Mouse (Mus musculus) lung, embryonic 16.5 days (tissue): ENCODE measurements around the gene Nfyb. TPM values are rescaled to one million over a fixed set of nuclear protein-coding genes. Genes with fewer than 3 reads are reported as not detected.

Experiments used
- ATAC-seq: fragments of 200-750 bp; cut with Nextera tagmentation; 2 replicates; pipeline ENCODE4 v1.8.0; 2017; ENCODE audit warnings: low read depth, mild to moderate bottlenecking, moderate library complexity
- H3K27ac ChIP-seq: fragments of 300-500 bp; sonication (generic); 2 replicates; pipeline ENCODE4 v1.5.1; 2014; ENCODE audit warnings: mild to moderate bottlenecking, control low read depth, low read length
- H3K27me3 ChIP-seq: fragments of 300-500 bp; sonication (generic); 2 replicates; pipeline ENCODE4 v1.6.1; 2014; ENCODE audit warnings: low read depth, low read length, mixed read lengths; ENCODE audit not compliant: control insufficient read depth, insufficient read depth
- H3K36me3 ChIP-seq: fragments of 300-500 bp; sonication (generic); 2 replicates; pipeline ENCODE4 v1.6.1; 2014; ENCODE audit warnings: low read length; ENCODE audit not compliant: control insufficient read depth, insufficient read depth
- H3K4me1 ChIP-seq: fragments of 300-500 bp; sonication (generic); replicated peaks from 2 replicates; pipeline ENCODE4 v1.6.1; 2014; ENCODE audit warnings: low read length, mixed read lengths; ENCODE audit not compliant: control insufficient read depth, insufficient read depth
- H3K4me2 ChIP-seq: fragments of 300-500 bp; sonication (generic); 2 replicates; pipeline ENCODE4 v1.6.1; 2014; ENCODE audit warnings: low read depth, low read length, control low read depth
- H3K4me3 ChIP-seq: fragments of 300-500 bp; sonication (generic); 2 replicates; pipeline ENCODE4 v1.5.1; 2014; ENCODE audit warnings: mild to moderate bottlenecking, low read length, control low read depth
- H3K9ac ChIP-seq: fragments of 300-500 bp; sonication (generic); 2 replicates; pipeline ENCODE4 v1.6.1; 2014; ENCODE audit warnings: low read length, control low read depth
- H3K9me3 ChIP-seq: fragments of 300-500 bp; sonication (generic); 2 replicates; pipeline ENCODE4 v1.6.1; 2016; ENCODE audit warnings: low read length; ENCODE audit not compliant: control insufficient read depth
- WGBS: fragments of 180-500 bp; shearing (Covaris S2); extraction: QIAGEN DNeasy Blood & Tissue Kit; methylation state at CpG from one replicate; pipeline ENCODE4 v1.1.7; 2014; 5-methylcytosine and 5-hydroxymethylcytosine counted together
- polyA plus RNA-seq: library from polyadenylated mRNA; unstranded; fragments of >200 nt; fragmentation: Nextera tagmentation; extraction: Ambion mirVana; gene quantifications from 2 replicates; pipeline ENCODE4 v1.2.1, GENCODE M21; 2015

Gene Nfyb
- polyA plus RNA-seq, result 43.5 and 48.0 TPM in 2 replicates

- Histone ChIP-seq H3K36me3 (peaks cover 13% of the 10 kb centered on the region), H3K9me3 (no peaks in the 10 kb centered on the region), H3K9ac (peak within 1 kb of the TSS; percentile 96), H3K27ac (peak within 1 kb of the TSS; percentile 100), H3K4me3 (peak within 1 kb of the TSS; percentile 87), H3K4me1 (peaks cover 18% of the 10 kb centered on the region), H3K4me2 (peak within 1 kb of the TSS; percentile 76), H3K27me3 (no peaks in the 10 kb centered on the region)
- peak; percentile 96 for ATAC-seq
- WGBS, result under 1% methylated on average over 60 of the region's 68 CpGs
Measured at GRCm38 (mm10) chr10:82763840-82764631, at the start of gene Nfyb. Gene Nfyb (minus strand): TSS chr10:82764144.

DNA sequence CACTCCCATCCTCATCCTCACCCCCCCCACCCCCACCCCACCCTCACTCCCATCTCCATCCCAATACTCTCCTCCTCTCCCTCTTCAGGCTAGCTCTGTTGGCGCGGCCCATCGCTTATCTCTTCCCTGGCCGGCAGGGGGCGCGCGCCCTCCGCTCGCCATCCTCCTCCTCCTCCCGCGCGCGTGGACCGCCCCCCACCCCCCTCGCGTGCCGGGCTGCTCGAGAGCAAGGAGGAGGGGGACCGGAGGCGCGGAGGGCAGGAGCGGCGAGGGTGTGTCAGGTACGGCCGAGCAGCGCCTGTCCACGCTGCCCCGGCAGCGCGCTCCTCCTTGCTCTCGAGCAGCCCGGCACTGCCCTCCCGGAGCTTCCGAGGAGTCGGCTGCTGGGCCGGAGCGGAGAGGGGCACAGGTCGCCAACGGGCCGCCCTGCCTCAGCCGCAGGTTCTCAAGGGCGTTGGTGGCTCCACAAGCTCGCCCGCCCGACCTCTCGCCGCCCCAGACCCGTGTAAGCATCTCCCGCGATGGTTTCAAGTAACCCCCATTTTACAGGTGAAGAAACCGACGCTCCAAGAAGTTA is 48.0 kb upstream of the Nfyb start:
- WGBS, result 7% methylated on average over 30 of the region's 52 CpGs
- H3K9ac ChIP-seq, result peak overlapping the region; percentile 62

GRCm38 (mm10) chr10:82809352-82809751 is 45.4 kb upstream of the Nfyb start:
- no peak overlapping the region for H3K9ac ChIP-seq
- H3K4me1 ChIP-seq, result 0 out of 2 replicates have a peak, but pooled peaks cover 4% of the 10 kb centered on the region
- H3K4me3 ChIP-seq, result no peak overlapping the region
- no peak for ATAC-seq
- H3K9me3 ChIP-seq, result no peaks in the 10 kb centered on the region
- no peak overlapping the region for H3K4me2 ChIP-seq
- H3K27me3 ChIP-seq, result no peaks in the 10 kb centered on the region
- no peaks in the 10 kb centered on the region for H3K36me3 ChIP-seq
- no peak overlapping the region for H3K27ac ChIP-seq
- 35% methylated on average over 3 of the region's 3 CpGs for WGBS

More for the DNA sequence above, 48.0 kb upstream of the Nfyb start:
- ATAC-seq, result peak; percentile 79
- Histone ChIP-seq H3K4me2 (peak overlapping the region; percentile 88), H3K4me3 (peak overlapping the region; percentile 58), H3K27ac (no peak overlapping the region), H3K4me1 (peaks cover 2% of the 10 kb centered on the region; the same call in 1 of the 2 replicates), H3K27me3 (no peaks in the 10 kb centered on the region), H3K9me3 (no peaks in the 10 kb centered on the region), H3K36me3 (no peaks in the 10 kb centered on the region)

DNA sequence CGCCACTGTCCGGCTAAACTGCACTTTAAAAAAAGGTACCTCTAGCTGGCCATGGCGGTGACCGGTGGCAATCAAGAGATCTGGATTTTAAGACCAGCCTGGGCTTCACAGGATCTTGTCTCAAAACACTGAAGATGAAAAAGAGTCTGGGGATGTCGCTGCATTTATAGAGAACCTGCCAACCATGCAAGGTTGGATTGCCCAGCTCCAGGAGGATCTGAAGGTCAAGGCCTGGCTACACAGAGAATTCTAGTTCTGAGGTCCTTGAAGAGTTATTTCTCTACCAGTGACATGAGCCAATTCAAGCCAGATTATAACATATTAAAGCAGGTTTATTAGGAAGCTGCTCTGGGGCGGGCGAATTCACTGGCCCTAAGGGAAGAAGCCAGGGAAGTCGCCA is 44.9 kb upstream of the Nfyb start:
- no peaks in the 10 kb centered on the region for H3K9me3 ChIP-seq
- 84% methylated on average over 8 of the region's 8 CpGs for WGBS
- no peak overlapping the region for H3K4me2 ChIP-seq
- no peak overlapping the region for H3K4me3 ChIP-seq
- ATAC-seq, result no peak
- no peaks in the 10 kb centered on the region for H3K27me3 ChIP-seq
- no peak overlapping the region for H3K27ac ChIP-seq
- H3K36me3 ChIP-seq, result no peaks in the 10 kb centered on the region
- 0 out of 2 replicates have a peak, but pooled peaks cover 2% of the 10 kb centered on the region for H3K4me1 ChIP-seq
- H3K9ac ChIP-seq, result no peak overlapping the region

DNA sequence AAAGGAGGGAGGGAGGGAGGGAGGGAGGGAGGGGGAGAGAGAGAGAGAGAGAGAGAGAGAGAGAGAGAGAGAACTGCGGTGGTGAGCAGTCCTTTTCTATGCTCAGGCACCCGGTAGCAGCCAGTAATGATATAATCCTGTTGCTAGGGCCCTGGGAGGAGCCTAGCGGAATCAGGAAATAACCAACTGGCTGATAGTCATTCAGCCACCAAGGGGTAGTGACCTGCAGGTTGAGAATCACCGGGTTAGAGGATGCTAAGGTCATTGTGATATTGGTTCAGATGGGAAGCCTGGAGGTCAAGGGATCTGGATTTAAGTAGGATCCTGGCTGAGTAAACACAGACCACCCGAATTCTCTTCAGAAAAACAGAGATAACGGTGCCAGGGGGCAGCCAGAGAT is 44.2 kb upstream of the Nfyb start:
- H3K4me2 ChIP-seq, result no peak overlapping the region
- ATAC-seq, result no peak

GRCm38 (mm10) chr10:82807238-82807637 is 43.3 kb upstream of the Nfyb start:
- WGBS, result 56% methylated on average over 7 of the region's 7 CpGs
- Histone ChIP-seq H3K4me2 (no peak overlapping the region), H3K4me3 (no peak overlapping the region), H3K9me3 (peaks cover under 1% of the 10 kb centered on the region), H3K27me3 (no peaks in the 10 kb centered on the region), H3K9ac (no peak overlapping the region), H3K36me3 (no peaks in the 10 kb centered on the region), H3K4me1 (0 out of 2 replicates have a peak, but pooled peaks cover 2% of the 10 kb centered on the region), H3K27ac (no peak overlapping the region)
- ATAC-seq, result no peak

More for the DNA sequence above, 44.2 kb upstream of the Nfyb start:
- Histone ChIP-seq H3K36me3 (no peaks in the 10 kb centered on the region), H3K27me3 (no peaks in the 10 kb centered on the region), H3K4me1 (0 out of 2 replicates have a peak, but pooled peaks cover 2% of the 10 kb centered on the region), H3K27ac (no peak overlapping the region), H3K4me3 (no peak overlapping the region), H3K9me3 (no peaks in the 10 kb centered on the region), H3K9ac (no peak overlapping the region)
- WGBS, result 29% methylated on average over 6 of the region's 6 CpGs

DNA sequence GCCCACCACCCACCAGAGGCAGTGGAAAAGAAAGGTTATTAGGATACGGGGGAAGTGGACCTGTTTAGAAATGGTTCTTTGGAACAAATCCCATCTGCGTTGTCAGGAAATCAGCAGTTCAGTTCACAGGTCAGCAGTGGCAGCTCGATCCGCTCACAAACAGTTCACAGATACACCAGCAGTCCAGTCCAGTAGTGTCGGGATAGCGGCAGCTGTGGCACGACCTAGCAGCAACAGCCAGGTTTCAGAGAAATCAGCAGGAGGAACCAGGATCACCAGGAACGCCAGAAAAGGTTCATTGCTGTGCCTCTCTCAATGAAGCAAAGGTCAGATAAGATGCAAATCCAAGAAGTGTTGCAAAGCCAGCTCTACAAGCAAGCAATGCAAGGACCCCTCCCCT is 42.5 kb upstream of the Nfyb start:
- H3K4me3 ChIP-seq, result no peak overlapping the region
- H3K27me3 ChIP-seq, result no peaks in the 10 kb centered on the region
- H3K9ac ChIP-seq, result no peak overlapping the region
- 0 out of 2 replicates have a peak, but pooled peaks cover 2% of the 10 kb centered on the region for H3K4me1 ChIP-seq
- H3K36me3 ChIP-seq, result no peaks in the 10 kb centered on the region
- no peak for ATAC-seq
- H3K27ac ChIP-seq, result no peak overlapping the region
- WGBS, result 57% methylated on average over 8 of the region's 8 CpGs
- H3K9me3 ChIP-seq, result peaks cover 4% of the 10 kb centered on the region
- H3K4me2 ChIP-seq, result no peak overlapping the region

DNA sequence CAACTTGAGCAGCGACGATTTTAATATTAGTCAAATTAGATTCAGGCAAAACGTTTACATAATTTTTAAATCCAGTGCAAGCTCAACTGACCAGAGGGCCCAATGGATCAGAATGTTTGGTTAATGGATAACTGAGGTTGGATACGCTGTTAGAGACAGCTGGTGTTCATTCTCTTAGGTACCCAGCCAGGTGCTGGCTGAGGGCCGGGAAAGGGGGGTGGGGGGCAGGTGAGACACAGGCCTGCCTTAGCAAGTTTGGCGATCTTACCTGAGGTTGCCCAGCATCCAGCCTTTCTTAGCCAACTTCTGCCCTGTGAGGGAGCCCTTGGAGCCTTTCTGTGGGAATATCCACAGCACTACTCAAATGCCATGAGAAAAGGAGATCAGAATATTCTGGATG is 41.2 kb upstream of the Nfyb start:
- WGBS, result 55% methylated on average over 6 of the region's 6 CpGs
- H3K9me3 ChIP-seq, result peaks cover 4% of the 10 kb centered on the region
- H3K36me3 ChIP-seq, result no peaks in the 10 kb centered on the region
- H3K27me3 ChIP-seq, result no peaks in the 10 kb centered on the region
- no peak overlapping the region for H3K4me3 ChIP-seq
- H3K4me1 ChIP-seq, result 0 out of 2 replicates have a peak, but pooled peaks cover 2% of the 10 kb centered on the region
- no peak overlapping the region for H3K4me2 ChIP-seq
- H3K9ac ChIP-seq, result no peak overlapping the region
- H3K27ac ChIP-seq, result no peak overlapping the region
- no peak for ATAC-seq

DNA sequence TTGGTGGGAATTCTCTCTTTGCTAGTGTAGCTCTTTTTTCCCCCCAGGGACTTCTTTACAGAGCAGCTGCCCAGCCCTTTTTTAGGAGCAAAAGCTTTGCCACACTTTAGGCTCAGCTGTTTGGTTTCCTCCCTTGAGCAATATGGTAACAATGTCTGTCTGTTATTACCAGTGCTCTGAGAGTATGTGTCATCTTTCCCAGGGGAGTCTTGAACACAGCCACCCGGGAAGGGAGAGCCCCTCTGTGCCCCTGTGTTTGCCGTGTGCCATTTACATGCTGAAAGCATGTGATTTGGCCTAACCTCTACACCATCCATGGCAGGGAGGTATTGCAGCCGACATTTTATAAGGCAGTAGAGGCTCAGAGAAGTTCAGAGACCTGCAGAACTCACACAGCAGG is 40.5 kb upstream of the Nfyb start:
- peaks cover 4% of the 10 kb centered on the region for H3K9me3 ChIP-seq
- H3K4me2 ChIP-seq, result no peak overlapping the region
- ATAC-seq, result no peak
- H3K9ac ChIP-seq, result no peak overlapping the region
- H3K36me3 ChIP-seq, result no peaks in the 10 kb centered on the region
- no peak overlapping the region for H3K27ac ChIP-seq
- H3K27me3 ChIP-seq, result no peaks in the 10 kb centered on the region
- H3K4me3 ChIP-seq, result no peak overlapping the region
- 68% methylated on average over 3 of the region's 3 CpGs for WGBS
- H3K4me1 ChIP-seq, result 0 out of 2 replicates have a peak, but pooled peaks cover 2% of the 10 kb centered on the region
